Mouse (Mus musculus) lung, embryonic 15.5 days (tissue): Measurements from ENCODE around the gene Slc32a1. TPM values are rescaled to one million over a fixed set of nuclear protein-coding genes. Genes with fewer than 3 reads are reported as not detected.

Experiments
- ATAC-seq: fragments of 200-750 bp; cut with Nextera tagmentation; 2 replicates; pipeline ENCODE4 v1.8.0; 2017; ENCODE audit warnings: moderate number of reproducible peaks, borderline replicate concordance; ENCODE audit not compliant: low FRiP score, low TSS enrichment; ENCODE audit errors: extremely low read depth
- H3K27ac ChIP-seq: fragments of 300-500 bp; sonication (generic); 2 replicates; pipeline ENCODE4 v1.5.1; 2015; ENCODE audit warnings: moderate library complexity, mild to moderate bottlenecking, inconsistent platforms
- H3K27me3 ChIP-seq: fragments of 300-500 bp; sonication (generic); 2 replicates; pipeline ENCODE4 v1.6.1; 2015; ENCODE audit warnings: inconsistent platforms
- H3K36me3 ChIP-seq: fragments of 300-500 bp; sonication (generic); 2 replicates; pipeline ENCODE4 v1.6.1; 2015; ENCODE audit warnings: inconsistent platforms
- H3K4me1 ChIP-seq: fragments of 300-500 bp; sonication (generic); 2 replicates; pipeline ENCODE4 v1.6.1; 2015; ENCODE audit warnings: inconsistent platforms
- H3K4me2 ChIP-seq: fragments of 300-500 bp; sonication (generic); 2 replicates; pipeline ENCODE4 v1.6.1; 2015; ENCODE audit warnings: inconsistent platforms, mild to moderate bottlenecking, moderate library complexity
- H3K4me3 ChIP-seq: fragments of 300-500 bp; sonication (generic); 2 replicates; pipeline ENCODE4 v1.5.1; 2015; ENCODE audit warnings: mild to moderate bottlenecking, inconsistent platforms
- H3K9ac ChIP-seq: fragments of 300-500 bp; sonication (generic); 2 replicates; pipeline ENCODE4 v1.6.1; 2015; ENCODE audit warnings: inconsistent platforms
- H3K9me3 ChIP-seq: fragments of 300-500 bp; sonication (generic); 2 replicates; pipeline ENCODE4 v1.6.1; 2016; ENCODE audit warnings: inconsistent platforms
- WGBS: fragments of 180-500 bp; shearing (Covaris S2); methylation state at CpG from one replicate; pipeline ENCODE4 v1.1.7; 2015; 5-methylcytosine and 5-hydroxymethylcytosine counted together
- polyA plus RNA-seq: library from polyadenylated mRNA; unstranded; fragments of >200 nt; fragmentation: Nextera tagmentation; extraction: Ambion mirVana; gene quantifications from 2 replicates; pipeline ENCODE4 v1.2.1, GENCODE M21; 2015

Slc32a1 gene
- polyA plus RNA-seq, 1 experiment from 2014 or later: not detected

DNA sequence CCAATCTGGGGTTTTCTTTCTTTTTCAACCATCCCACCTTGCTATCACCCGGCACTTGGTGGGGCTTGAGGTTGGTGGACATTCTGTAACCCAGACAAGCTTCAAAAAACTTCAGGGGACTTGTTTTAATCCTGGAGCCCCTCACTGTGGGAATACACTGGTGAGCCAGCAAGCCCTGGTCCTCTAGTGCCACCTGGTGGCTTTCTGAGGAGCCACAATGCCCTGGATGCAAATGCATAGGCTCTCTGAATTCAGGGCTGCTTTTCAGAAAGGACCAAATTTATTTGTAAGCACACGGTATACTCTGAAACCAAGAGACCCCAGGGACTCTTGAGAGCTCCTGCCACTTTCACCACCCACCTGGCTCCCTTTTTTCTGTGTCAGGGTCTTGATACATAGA, 31.3 kb downstream of the Slc32a1 start:
- Histone ChIP-seq H3K27ac (no peak overlapping the region), H3K9ac (no peak overlapping the region), H3K27me3 (no peaks in the 10 kb centered on the region), H3K4me3 (no peak overlapping the region), H3K36me3 (peaks cover 33% of the 10 kb centered on the region), H3K9me3 (no peaks in the 10 kb centered on the region), H3K4me2 (no peak overlapping the region), H3K4me1 (no peaks in the 10 kb centered on the region)
- WGBS: 8% methylated on average over 2 of the region's 2 CpGs
- no peak for ATAC-seq

DNA sequence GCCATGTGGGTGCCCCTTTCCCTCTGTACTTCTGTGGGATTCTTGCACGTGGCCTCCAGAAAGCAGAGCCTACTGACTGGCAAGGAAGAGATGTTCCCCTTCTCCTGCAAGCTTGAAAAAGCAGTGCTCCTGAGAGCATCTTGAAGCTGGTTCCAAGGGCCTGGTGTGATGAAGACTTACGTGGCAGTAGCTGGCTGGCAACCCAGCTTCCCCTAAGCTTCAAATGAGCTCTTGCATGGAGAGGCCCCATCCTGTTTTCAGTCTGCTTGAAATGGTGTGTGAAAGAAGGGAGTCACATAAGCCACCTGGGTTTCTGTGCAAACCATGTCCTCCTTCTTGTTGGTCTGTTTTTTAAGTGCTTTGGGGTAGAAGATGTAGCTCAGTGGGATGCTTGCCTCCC, 32.0 kb downstream of the Slc32a1 start:
- H3K9me3 ChIP-seq: no peaks in the 10 kb centered on the region
- ATAC-seq: no peak
- H3K4me3 ChIP-seq: no peak overlapping the region
- H3K27me3 ChIP-seq: no peaks in the 10 kb centered on the region
- WGBS: 84% methylated on average over 2 of the region's 2 CpGs
- H3K27ac ChIP-seq: no peak overlapping the region
- H3K4me1 ChIP-seq: no peaks in the 10 kb centered on the region
- H3K36me3 ChIP-seq: peaks cover 26% of the 10 kb centered on the region
- no peak overlapping the region for H3K4me2 ChIP-seq
- no peak overlapping the region for H3K9ac ChIP-seq

DNA sequence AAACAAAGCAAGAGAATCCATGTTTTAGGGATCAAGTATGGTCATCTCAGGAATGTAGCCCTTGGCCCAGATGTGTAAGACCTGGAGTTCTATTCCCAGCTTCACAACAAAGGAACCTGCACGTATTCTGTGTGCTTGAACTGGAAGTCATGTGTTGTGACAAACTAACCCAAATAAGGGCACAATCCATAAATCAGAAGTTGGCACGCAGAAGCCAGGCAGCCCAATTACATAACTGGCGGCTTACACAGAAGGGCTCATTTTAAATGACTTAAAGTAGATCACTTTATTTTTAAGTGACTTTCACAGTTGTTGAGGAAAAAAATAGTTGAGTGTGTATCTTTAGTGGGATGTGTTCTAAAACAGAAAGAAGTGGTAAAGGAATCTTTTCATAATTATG, 33.2 kb downstream of the Slc32a1 start:
- Histone ChIP-seq H3K36me3 (peaks cover 14% of the 10 kb centered on the region), H3K27ac (no peak overlapping the region), H3K4me1 (no peaks in the 10 kb centered on the region), H3K9ac (no peak overlapping the region), H3K27me3 (no peaks in the 10 kb centered on the region), H3K4me2 (no peak overlapping the region), H3K9me3 (no peaks in the 10 kb centered on the region), H3K4me3 (no peak overlapping the region)
- ATAC-seq: no peak
- WGBS: 65% methylated on average over 3 of the region's 3 CpGs

DNA sequence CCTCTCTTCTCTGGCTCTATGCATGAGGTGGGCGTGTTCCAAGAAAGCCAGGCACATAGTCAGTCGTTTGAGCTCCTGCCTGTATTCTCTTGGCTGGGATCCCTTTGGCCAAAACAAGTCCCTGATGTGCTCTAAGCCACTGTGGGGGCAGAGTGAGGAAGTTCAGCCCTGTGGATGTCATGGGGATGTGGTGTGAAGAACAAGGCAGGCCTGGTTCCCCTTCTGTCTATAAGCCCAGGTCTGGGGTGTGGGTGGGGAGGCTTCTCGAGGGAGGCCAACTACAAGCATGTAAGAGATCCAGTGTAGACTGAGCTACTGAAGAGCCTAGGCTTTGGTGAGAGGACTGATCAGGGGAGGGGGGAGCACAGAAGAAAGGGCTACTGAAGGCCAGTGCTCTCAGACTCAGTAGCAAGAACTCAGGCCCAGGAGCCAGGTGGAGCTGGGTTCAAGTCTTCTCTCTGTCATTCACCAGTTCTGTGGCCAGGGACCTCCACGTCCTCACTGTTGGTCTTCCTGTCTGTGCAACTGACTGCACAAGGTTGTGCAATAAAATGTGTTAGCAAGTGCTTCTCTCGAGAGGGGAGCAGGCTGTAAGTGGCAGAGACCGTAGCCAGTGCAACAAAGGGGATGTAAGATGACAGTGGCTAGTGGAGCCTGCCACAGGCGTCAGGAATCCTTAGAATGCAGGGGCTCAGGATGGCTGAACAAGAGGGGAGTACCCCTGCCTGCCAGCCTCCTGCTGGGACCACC, 40.8 kb downstream of the Slc32a1 start:
- H3K36me3 ChIP-seq: no peaks in the 10 kb centered on the region
- no peaks in the 10 kb centered on the region for H3K9me3 ChIP-seq
- ATAC-seq: no peak
- H3K9ac ChIP-seq: no peak overlapping the region
- WGBS: 46% methylated on average over 7 of the region's 7 CpGs
- no peak overlapping the region for H3K4me3 ChIP-seq
- no peak overlapping the region for H3K4me2 ChIP-seq
- no peak overlapping the region for H3K27ac ChIP-seq
- no peaks in the 10 kb centered on the region for H3K4me1 ChIP-seq
- H3K27me3 ChIP-seq: no peaks in the 10 kb centered on the region

DNA sequence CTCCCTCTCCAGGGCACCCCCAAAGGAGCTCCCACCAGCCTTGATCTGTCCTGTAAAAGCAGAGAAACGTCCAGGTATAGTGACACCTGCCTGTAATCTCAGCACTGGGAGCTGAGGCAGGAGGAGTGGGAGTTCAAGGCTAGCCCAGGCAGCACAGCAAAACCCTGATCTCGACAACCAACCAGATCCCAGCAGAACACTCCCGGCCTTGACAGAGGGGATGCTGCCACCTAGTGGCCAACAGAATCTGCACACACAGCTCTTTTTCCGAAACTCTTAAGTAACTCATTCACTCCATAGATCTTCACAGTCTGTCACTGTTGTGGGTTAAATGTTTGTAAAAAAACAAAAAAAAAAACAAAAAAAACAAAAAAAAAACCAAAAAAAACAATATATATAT, 42.4 kb downstream of the Slc32a1 start:
- H3K4me2 ChIP-seq: no peak overlapping the region
- H3K4me3 ChIP-seq: no peak overlapping the region
- H3K9me3 ChIP-seq: no peaks in the 10 kb centered on the region
- H3K4me1 ChIP-seq: no peaks in the 10 kb centered on the region
- no peaks in the 10 kb centered on the region for H3K36me3 ChIP-seq
- 5% methylated on average over 4 of the region's 4 CpGs for WGBS
- no peak overlapping the region for H3K27ac ChIP-seq
- H3K27me3 ChIP-seq: no peaks in the 10 kb centered on the region
- no peak for ATAC-seq
- no peak overlapping the region for H3K9ac ChIP-seq

DNA sequence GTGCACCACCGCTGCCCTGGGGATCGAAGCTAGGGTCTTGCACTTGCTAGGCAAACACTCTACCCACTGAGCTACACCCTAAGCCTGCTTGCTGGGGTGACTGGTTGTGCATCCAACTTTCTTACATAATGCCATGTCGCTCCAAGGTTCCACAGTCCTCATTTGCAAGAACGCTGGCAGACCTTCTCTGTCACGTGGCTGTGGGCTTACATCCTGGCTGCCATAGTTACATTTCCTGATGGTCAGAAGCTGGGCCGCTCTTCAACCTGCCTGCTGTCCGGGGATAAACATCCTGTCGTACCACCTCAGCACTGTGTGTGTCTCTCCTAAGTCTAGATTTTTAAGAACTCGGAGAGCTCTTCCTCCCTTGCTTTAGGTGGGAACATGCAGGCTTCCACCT, 44.1 kb downstream of the Slc32a1 start:
- no peaks in the 10 kb centered on the region for H3K36me3 ChIP-seq
- H3K27me3 ChIP-seq: no peaks in the 10 kb centered on the region
- H3K4me2 ChIP-seq: no peak overlapping the region
- H3K4me3 ChIP-seq: no peak overlapping the region
- WGBS: 63% methylated on average over 9 of the region's 9 CpGs
- no peak overlapping the region for H3K9ac ChIP-seq
- H3K27ac ChIP-seq: 0 out of 2 replicates have a peak overlapping the region, but pooled peaks have one; percentile 19
- peaks cover 14% of the 10 kb centered on the region for H3K4me1 ChIP-seq
- no peaks in the 10 kb centered on the region for H3K9me3 ChIP-seq
- ATAC-seq: no peak

DNA sequence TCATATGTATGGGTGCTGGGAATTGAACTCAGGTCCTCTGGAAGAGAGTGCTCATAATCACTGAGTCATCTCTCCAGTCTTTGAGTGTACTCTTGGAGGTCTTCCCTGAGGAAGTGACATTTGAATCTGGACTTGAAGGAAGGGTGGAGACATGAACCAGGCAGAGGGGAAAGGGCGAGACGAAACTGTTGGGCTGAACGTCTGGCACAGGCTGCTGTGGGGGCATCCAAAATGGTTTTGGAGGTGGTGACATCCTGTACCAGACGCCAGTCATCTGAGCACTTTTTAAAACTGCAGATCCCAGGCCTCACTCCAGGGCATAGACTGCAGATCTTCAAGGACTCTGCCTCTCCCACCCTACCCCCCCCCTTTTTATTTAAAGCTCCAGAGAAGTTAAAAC, 45.2 kb downstream of the Slc32a1 start:
- no peak for ATAC-seq
- Histone ChIP-seq H3K27me3 (no peaks in the 10 kb centered on the region), H3K36me3 (no peaks in the 10 kb centered on the region), H3K4me1 (peaks cover 14% of the 10 kb centered on the region), H3K27ac (no peak overlapping the region), H3K4me3 (no peak overlapping the region), H3K4me2 (no peak overlapping the region), H3K9me3 (no peaks in the 10 kb centered on the region), H3K9ac (no peak overlapping the region)
- WGBS: 63% methylated on average over 4 of the region's 4 CpGs

DNA sequence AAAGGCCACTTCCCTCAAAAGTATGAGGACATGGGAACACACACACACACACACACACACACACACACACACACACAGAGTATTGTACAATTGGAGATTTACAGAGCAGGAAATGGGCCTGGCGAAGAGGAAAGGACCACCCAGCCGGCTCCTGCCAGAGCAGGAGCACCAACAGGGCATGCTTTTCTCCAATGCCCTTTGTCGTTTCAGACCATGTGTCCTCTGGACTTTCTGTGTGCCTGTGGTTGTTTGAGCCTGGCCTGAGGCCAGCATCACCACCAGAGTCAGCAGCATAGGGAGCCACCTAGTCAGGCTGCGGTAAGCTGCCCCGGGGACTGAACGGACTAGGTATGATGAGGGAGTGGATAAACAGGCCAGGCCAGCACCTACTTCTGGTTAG, 48.3 kb downstream of the Slc32a1 start:
- 24% methylated on average over 6 of the region's 6 CpGs for WGBS
- Histone ChIP-seq H3K4me1 (peaks cover 14% of the 10 kb centered on the region), H3K27ac (peak overlapping the region; percentile 57), H3K27me3 (no peaks in the 10 kb centered on the region), H3K4me3 (no peak overlapping the region), H3K36me3 (no peaks in the 10 kb centered on the region), H3K9me3 (no peaks in the 10 kb centered on the region), H3K9ac (no peak overlapping the region), H3K4me2 (no peak overlapping the region)
- peak; percentile 76 for ATAC-seq

DNA sequence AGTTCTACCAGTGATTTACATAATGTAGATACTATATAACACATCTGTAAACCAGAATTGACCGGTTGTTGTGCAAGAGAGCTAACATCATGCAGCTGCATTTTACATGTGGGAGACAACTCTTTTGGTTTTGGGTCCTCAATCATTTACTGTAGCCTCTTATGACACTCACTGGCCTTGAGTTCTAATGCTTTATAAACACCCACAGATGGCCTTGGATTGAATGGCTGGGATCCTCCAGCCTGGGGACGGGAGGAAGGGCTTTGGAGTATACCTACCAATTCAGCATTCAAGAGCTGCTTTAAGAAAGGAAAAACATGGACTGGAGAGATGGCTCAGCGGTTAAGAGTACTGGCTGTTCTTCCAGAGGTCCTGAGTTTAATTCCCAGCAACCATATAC, 48.8 kb downstream of the Slc32a1 start:
- Histone ChIP-seq H3K27ac (peak overlapping the region; percentile 57), H3K4me1 (peaks cover 14% of the 10 kb centered on the region), H3K4me2 (no peak overlapping the region), H3K9ac (no peak overlapping the region), H3K27me3 (no peaks in the 10 kb centered on the region), H3K4me3 (no peak overlapping the region), H3K9me3 (no peaks in the 10 kb centered on the region), H3K36me3 (no peaks in the 10 kb centered on the region)
- 48% methylated on average over 3 of the region's 3 CpGs for WGBS
- ATAC-seq: no peak; the same call in 1 of the 2 replicates

DNA sequence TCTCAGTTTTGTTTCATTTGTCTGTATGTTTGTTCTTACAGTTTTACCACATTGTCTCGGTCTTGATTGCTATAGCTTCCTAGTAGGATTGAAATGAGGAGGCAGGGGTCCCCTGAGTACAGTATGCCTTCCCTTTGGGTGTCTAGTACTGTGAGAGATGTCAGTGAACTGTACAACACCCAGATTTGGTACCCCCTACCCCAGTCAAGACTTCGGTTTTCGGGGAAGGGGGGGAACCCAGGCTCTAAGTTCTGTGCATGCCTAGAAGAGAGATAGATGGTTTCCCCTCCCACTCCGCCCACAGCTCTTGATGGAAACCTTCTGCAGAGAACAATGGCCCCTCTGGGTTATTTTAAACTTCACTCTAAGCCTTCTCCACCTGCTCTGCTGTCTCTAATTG, 54.5 kb downstream of the Slc32a1 start, which contains the start of gene Ppp1r16b:
Gene Ppp1r16b (plus strand): TSS at position 301 of the 400 bp plus-strand sequence.
- no peak within 1 kb of the TSS for H3K4me3 ChIP-seq
- H3K4me2 ChIP-seq: no peak within 1 kb of the TSS
- ATAC-seq: no peak
- H3K4me1 ChIP-seq: peaks cover 18% of the 10 kb centered on the region
- WGBS: 68% methylated on average over 4 of the region's 4 CpGs
- H3K27ac ChIP-seq: peak within 1 kb of the TSS; percentile 63
- no peaks in the 10 kb centered on the region for H3K36me3 ChIP-seq
- no peak within 1 kb of the TSS for H3K9ac ChIP-seq
- H3K9me3 ChIP-seq: no peaks in the 10 kb centered on the region
- peaks cover 49% of the 10 kb centered on the region for H3K27me3 ChIP-seq
